In the genomic region with DNA sequence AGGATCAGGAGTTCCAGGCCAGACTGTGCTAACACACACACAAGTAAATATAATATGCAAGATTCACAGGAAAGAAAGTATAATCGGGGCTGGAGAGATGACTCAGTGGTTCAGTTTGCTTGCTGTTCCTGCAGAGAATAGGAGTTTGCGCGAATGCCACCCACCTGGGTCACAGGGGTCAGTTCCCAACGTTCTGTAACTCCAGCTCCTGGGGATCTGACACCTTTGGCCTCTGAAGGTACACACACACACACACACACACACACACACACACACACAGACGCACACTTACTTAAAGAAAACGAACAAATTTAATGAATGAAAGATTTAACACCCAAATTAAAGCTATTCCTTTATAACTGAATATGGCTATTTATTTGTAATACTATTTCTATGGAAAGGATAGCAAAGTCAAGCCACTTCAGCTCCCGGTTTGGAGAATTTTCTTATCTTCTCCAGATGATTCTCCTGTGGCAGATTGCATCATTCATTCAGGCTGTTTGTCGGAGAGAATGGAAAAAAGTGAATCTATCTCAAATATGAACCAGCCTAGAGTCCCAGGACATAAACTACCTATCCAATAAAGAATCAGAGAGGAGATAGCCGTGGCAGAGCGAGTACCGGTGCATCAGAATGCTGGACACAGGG, we compare ENCODE assay signal across 8 mouse cellular contexts. TPM values are rescaled to one million over a fixed set of nuclear protein-coding genes. Genes with fewer than 3 reads are reported as not detected.
A peak's percentile ranks its signal among the peaks of the same experiment; 100 is the strongest.
DNase-seq lines count a peak whose midpoint lies in the region; ATAC-seq and TF ChIP-seq lines count a peak whose summit lies in the region.

No protein-coding gene starts in this region.

- peak overlapping the region; percentile 54; the same call in 1 of the 2 replicates for H3K27ac ChIP-seq in lung, embryonic 15.5 days
- H3K27ac ChIP-seq in embryonic facial prominence, embryonic 13.5 days, result peak overlapping the region; percentile 67; the same call in 1 of the 2 replicates
- H3K27ac ChIP-seq in limb, embryonic 12.5 days, result no peak overlapping the region
- no peak overlapping the region for H3K27ac ChIP-seq in small intestine, adult 2 months (ENCODE audit: insufficient read depth, low read depth, low read length)

- H3K4me2 ChIP-seq in lung, embryonic 15.5 days, result peak overlapping the region; percentile 96
- peak overlapping the region; percentile 85 for H3K4me2 ChIP-seq in embryonic facial prominence, embryonic 13.5 days
- peak overlapping the region; percentile 83 for H3K4me2 ChIP-seq in limb, embryonic 12.5 days

- no peak for TF ChIP-seq POLR2A in small intestine, adult 2 months (IDR thresholded peaks at IDR 0.05; ENCODE audit: low read depth, low read length)

- H3K4me3 ChIP-seq in lung, embryonic 15.5 days, result peak overlapping the region; percentile 59
- H3K4me3 ChIP-seq in embryonic facial prominence, embryonic 13.5 days, result peak overlapping the region; percentile 64
- H3K4me3 ChIP-seq in limb, embryonic 12.5 days (replicated peaks), result peak overlapping the region; percentile 56
- H3K4me3 ChIP-seq in small intestine, adult 2 months (ENCODE audit: low read depth, low read length), result peak overlapping the region; percentile 70

- no peaks in the 10 kb centered on the region for H3K27me3 ChIP-seq in lung, embryonic 15.5 days
- H3K27me3 ChIP-seq in embryonic facial prominence, embryonic 13.5 days, result no peaks in the 10 kb centered on the region
- no peaks in the 10 kb centered on the region for H3K27me3 ChIP-seq in limb, embryonic 12.5 days
- no peaks in the 10 kb centered on the region for H3K27me3 ChIP-seq in small intestine, adult 2 months (ENCODE audit: control insufficient read depth, insufficient read depth, low read length)

- no peak for DNase-seq in lung, postnatal 14 days
- DNase-seq in spleen, postnatal 10 days (ENCODE audit: low spot score in 2 of 2), result no peak
- no peak for DNase-seq in spleen, postnatal 4 days (ENCODE audit: low spot score in 2 of 2)
- DNase-seq in left cerebral cortex, adult 8-10 months (ENCODE audit: low spot score in 2 of 2), result no peak

- H3K9me3 ChIP-seq in lung, embryonic 15.5 days, result no peaks in the 10 kb centered on the region
- H3K9me3 ChIP-seq in embryonic facial prominence, embryonic 13.5 days, result no peaks in the 10 kb centered on the region
- no peaks in the 10 kb centered on the region for H3K9me3 ChIP-seq in limb, embryonic 12.5 days

- H3K36me3 ChIP-seq in lung, embryonic 15.5 days, result no peaks in the 10 kb centered on the region
- H3K36me3 ChIP-seq in embryonic facial prominence, embryonic 13.5 days, result no peaks in the 10 kb centered on the region
- H3K36me3 ChIP-seq in limb, embryonic 12.5 days, result no peaks in the 10 kb centered on the region
- H3K36me3 ChIP-seq in small intestine, adult 2 months (ENCODE audit: control insufficient read depth, insufficient read depth, low read length), result no peaks in the 10 kb centered on the region

- H3K9ac ChIP-seq in lung, embryonic 15.5 days, result peak overlapping the region; percentile 58
- peak overlapping the region; percentile 82 for H3K9ac ChIP-seq in embryonic facial prominence, embryonic 13.5 days
- peak overlapping the region; percentile 72 for H3K9ac ChIP-seq in limb, embryonic 12.5 days (replicated peaks)

- no peak for ATAC-seq in lung, embryonic 15.5 days (ENCODE audit: borderline replicate concordance, extremely low read depth, low FRiP score, low TSS enrichment)
- no peak for ATAC-seq in embryonic facial prominence, embryonic 13.5 days (ENCODE audit: insufficient number of reproducible peaks, insufficient read depth, low FRiP score, low TSS enrichment, low read depth)
- no peak; the same call in 1 of the 2 replicates for ATAC-seq in limb, embryonic 12.5 days (ENCODE audit: insufficient number of reproducible peaks, insufficient read depth, low FRiP score, low TSS enrichment, low read depth)

- no peak for TF ChIP-seq CTCF in small intestine, adult 2 months (IDR thresholded peaks at IDR 0.05; ENCODE audit: extremely low read depth, insufficient read length, insufficient replicate concordance, low read depth, low read length)

- H3K4me1 ChIP-seq in lung, embryonic 15.5 days, result peaks cover 12% of the 10 kb centered on the region
- H3K4me1 ChIP-seq in embryonic facial prominence, embryonic 13.5 days, result peaks cover 7% of the 10 kb centered on the region
- H3K4me1 ChIP-seq in limb, embryonic 12.5 days (replicated peaks), result peaks cover 7% of the 10 kb centered on the region
- no peaks in the 10 kb centered on the region for H3K4me1 ChIP-seq in small intestine, adult 2 months (ENCODE audit: control insufficient read depth, insufficient read depth, insufficient read length, low read length)

- 27% methylated on average over 11 of the region's 11 CpGs for WGBS in lung, embryonic 15.5 days
- WGBS in embryonic facial prominence, embryonic 13.5 days, result 36% methylated on average over 11 of the region's 11 CpGs
- 40% methylated on average over 11 of the region's 11 CpGs for WGBS in limb, embryonic 12.5 days
- 35% methylated on average over 11 of the region's 11 CpGs for WGBS in small intestine, adult 2 months

RNA-seq across cellular contexts. Expression of gene Psph, which starts 8.8 kb away (rescaled TPM):
- polyA plus RNA-seq in lung, embryonic 15.5 days (2015; fragmentation: Nextera tagmentation; extraction: Ambion mirVana), result 30.4 and 31.9 TPM in 2 replicates
- 30.3 and 33.7 TPM in 2 replicates for polyA plus RNA-seq in embryonic facial prominence, embryonic 13.5 days (2015; fragmentation: Nextera tagmentation; extraction: Ambion mirVana)
- 28.5 and 28.6 TPM in 2 replicates for polyA plus RNA-seq in limb, embryonic 12.5 days (2016; fragmentation: Nextera tagmentation; extraction: Ambion mirVana)
- 4.2 and 10.2 TPM in 2 replicates for polyA plus RNA-seq in small intestine, adult 2 months (2012; rRNA removed)
- total RNA-seq in left cerebral cortex, adult 8-10 months (2022), result 10 to 100 TPM; 18.8 to 21.3 (median 19.6) TPM

RNA-seq across cellular contexts. Expression of gene Nipsnap2, which starts 53.6 kb away (rescaled TPM):
- 91.9 and 95.3 TPM in 2 replicates for polyA plus RNA-seq in lung, embryonic 15.5 days (2015; fragmentation: Nextera tagmentation; extraction: Ambion mirVana)
- polyA plus RNA-seq in embryonic facial prominence, embryonic 13.5 days (2015; fragmentation: Nextera tagmentation; extraction: Ambion mirVana), result 112 and 113 TPM in 2 replicates
- 101 and 106 TPM in 2 replicates for polyA plus RNA-seq in limb, embryonic 12.5 days (2016; fragmentation: Nextera tagmentation; extraction: Ambion mirVana)
- 10.3 and 14.9 TPM in 2 replicates for polyA plus RNA-seq in small intestine, adult 2 months (2012; rRNA removed)
- 10 to 100 TPM; 87.2 to 95.0 (median 91.5) TPM for total RNA-seq in left cerebral cortex, adult 8-10 months (2022)

Comparison
In these comparisons a context has a peak if more than half of its experiments do, and no peak if none do; other contexts are left out.
1. H3K27ac ChIP-seq: peak in lung, embryonic 15.5 days (single experiment) and embryonic facial prominence, embryonic 13.5 days (single experiment); none in limb, embryonic 12.5 days (single experiment) and small intestine, adult 2 months (single experiment).
2. Peak in every context shown above with its lines, with median percentiles within 50 percentile points of each other: H3K4me2 ChIP-seq, H3K4me3 ChIP-seq and H3K9ac ChIP-seq.